Mouse (Mus musculus) ES-Bruce4 (cell line): ENCODE results near the gene Cpeb1.

Experiments used
- CTCF ChIP-seq: IDR thresholded peaks from one replicate; pipeline ENCODE4 v1.8.1; 2011; ENCODE audit warnings: low read depth, low read length
- POLR2A ChIP-seq: IDR thresholded peaks from one replicate; pipeline ENCODE4 v1.8.1; 2011; ENCODE audit warnings: low read length; ENCODE audit not compliant: insufficient read depth

DNA sequence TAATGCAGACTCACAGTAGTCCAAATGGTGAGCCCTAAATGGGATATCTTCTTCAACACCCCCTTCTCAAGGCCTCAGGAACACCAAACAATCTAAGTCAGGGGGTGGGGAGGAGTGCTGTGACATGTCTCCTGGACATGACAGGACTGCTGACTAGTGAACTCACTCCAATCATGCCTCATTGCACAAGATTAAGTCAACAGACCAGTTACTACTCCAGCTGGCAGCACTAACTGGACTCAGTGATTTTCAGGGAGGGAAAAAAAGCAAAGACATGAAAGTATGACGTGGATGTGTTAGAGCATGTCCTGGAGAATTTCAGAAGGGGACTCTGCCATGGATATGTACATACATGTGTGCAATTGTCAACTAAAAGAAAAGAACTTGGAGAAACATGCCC, 75.9 kb downstream of the Cpeb1 start:
- TF ChIP-seq POLR2A: no peak
- TF ChIP-seq CTCF: no peak
